Mouse (Mus musculus) heart, adult 11 months (tissue): ENCODE results near the gene Ntpcr.

Source experiments
- DNase-seq: peaks from one replicate; pipeline ENCODE4 v3.0.0; 2022

Ntpcr gene

GRCm38 (mm10) chr8:125777478-125778164 lies 47.9 kb downstream of the Ntpcr start:
- DNase-seq: no peak

- no peak for DNase-seq
Measured at GRCm38 (mm10) chr8:125778919-125779318, 49.2 kb downstream of the Ntpcr start.

- no peak for DNase-seq
Measured at GRCm38 (mm10) chr8:125779656-125780055, 49.9 kb downstream of the Ntpcr start.

GRCm38 (mm10) chr8:125782161-125782560 lies 52.4 kb downstream of the Ntpcr start:
- DNase-seq: no peak

- DNase-seq: no peak
Measured at GRCm38 (mm10) chr8:125786886-125787285, 57.1 kb downstream of the Ntpcr start.

GRCm38 (mm10) chr8:125792816-125793455 lies 63.2 kb downstream of the Ntpcr start:
- no peak for DNase-seq

GRCm38 (mm10) chr8:125795341-125795740 lies 65.6 kb downstream of the Ntpcr start:
- no peak for DNase-seq

GRCm38 (mm10) chr8:125796970-125797369 lies 67.2 kb downstream of the Ntpcr start:
- no peak for DNase-seq
